Mouse (Mus musculus): Measurements from ENCODE around the gene Ttc12.

Ttc12 gene

DNA sequence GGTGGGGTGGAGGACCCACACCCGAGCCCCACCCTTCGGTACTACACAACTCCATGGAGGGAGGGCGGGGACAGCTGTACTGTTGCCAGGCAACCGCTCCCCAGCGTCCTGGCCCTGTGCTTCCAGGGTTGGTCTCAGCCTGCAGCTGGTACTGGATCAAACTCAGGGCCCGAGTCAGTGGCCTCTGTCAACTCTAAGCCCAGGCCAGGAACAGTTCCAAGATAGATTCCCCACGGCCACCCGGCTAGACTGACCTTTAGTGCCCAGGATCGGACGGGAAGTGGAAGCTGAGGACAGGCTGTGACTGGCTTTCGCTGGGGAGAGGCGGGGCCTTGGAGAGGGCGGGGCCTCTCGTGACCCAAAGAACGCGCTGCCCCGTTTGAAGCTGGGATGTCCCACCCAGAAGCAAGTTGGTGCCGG lies at the start of gene Ttc12:
TSS of gene Ttc12 (minus strand) at position 334 of the 420 bp plus-strand sequence.
- peak; percentile 88 for DNase-seq (ENCODE audit: low spot score)

DNA sequence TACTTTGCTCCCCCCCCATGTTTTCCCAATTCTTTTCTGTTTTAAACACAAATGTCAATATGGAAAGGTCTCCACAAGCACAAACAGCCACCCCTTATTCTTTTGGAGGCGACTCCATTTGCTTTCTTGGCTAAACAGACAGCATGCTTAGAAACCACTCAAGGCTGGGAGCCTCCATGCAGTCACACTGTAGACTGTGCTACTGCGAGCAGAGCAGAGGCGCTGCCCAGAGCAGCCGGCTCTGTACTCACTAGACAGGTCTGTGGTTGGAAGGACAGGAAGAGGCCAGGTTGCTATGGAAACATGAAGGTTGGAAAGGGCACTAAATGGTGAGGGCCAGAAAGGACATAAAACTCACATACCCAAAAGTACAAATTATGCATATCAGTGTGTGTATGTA lies 48.9 kb upstream of the Ttc12 start:
- peak; percentile 53 for DNase-seq (ENCODE audit: low spot score)

DNA sequence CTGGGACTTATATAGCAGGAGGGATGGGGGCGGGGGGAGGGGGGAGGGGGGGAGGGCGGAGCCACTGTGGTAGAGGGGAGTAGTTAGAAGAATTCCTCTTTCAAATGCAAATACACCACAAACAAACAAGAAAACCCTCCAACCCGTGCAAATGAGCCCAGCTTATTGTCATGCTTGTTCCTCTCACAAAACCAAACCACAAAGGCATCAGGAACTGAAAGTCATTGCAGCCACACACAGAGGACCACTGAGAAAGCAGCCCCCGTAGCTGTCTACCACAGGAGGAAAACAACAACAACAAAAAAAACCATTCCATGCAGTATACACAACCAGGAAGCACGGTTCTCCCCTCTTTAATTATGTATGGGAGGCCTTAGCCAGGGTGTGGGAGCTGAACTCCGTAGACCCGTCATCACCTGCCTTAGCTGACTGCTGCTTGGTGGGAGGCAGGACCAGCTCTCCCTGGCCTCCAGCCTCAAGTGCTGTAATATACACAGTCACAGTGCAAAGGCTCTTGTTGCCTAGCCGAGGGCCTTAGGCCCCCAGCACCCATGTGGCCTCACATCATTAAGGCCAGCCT lies 48.0 kb upstream of the Ttc12 start:
- peak; percentile 27 for DNase-seq (ENCODE audit: low spot score)

DNA sequence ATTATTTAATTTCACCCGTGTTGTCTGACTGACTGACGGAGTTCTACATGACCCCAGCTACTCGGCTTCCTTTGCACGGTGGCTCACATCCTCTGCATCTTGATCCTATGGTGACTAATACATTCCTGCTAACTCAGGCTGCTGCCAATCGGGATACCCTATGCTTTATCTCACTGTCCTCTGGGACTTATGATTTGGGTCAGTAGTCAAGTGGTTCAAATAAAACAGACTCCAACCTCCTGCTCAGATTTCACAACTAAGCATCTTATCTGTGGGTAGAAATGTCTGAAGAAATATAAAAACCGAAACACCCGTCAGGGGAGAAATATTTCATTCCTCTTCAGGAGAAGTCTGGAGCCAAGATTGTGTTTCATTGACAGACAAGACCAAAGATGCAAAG lies 47.4 kb upstream of the Ttc12 start:
- DNase-seq (ENCODE audit: low spot score), result no peak

DNA sequence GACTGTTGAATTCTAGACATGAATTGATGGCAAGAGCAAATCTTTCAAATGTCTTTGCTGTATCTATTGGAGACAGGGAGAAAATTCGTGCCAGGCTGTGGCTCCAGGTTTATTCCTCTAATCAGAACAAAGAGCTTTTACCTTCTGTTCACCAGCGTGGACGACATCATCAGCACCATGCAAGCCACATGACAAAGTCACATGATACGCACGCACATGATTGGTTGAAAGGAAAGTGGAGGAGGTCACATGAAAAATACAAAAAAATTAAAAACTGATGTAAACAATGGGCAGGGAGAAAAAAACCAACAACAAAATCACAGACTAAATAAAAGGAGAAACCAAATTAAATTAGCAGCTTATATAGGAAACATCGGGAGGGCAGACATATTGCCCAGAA lies 45.8 kb upstream of the Ttc12 start:
- no peak for DNase-seq (ENCODE audit: low spot score)

DNA sequence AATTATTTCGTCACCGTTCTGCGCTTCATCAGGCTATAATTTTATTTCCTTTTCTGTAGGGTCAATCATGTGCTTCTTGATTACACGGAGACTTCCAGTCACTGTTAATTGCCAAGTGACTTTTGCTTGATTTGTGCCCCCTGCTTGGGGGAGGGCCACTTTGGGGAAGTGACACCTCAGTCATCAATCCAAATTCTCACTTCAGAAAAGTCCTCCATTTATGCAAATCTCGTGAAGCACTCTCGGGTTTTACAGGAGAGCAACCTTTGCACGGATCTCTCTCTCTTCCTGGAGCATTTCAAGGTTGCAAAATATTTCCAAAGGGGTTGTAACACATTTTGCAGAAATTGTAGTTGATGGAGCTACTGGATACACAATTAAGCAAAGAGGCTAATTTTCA lies 45.2 kb upstream of the Ttc12 start:
- DNase-seq (ENCODE audit: low spot score), result no peak

DNA sequence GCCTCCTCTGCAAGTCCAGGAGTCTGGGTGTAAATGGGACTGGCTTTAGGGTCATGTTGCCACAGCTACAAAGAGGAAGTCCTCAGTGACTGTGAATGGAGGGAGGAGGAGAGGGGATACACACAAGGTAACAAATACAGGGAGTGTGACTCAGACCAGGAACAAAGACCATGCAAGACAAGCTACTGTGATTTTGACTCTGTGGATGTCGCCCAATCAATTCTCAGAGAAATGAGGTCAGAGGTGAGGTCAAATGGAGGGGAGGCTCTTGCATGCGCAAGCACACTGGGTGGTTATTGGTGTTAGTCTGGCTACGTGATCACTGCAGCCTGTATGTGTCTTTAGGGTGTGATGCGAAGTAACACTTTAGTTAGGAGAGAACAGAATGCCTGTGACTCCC lies 44.7 kb upstream of the Ttc12 start:
- DNase-seq (ENCODE audit: low spot score), result no peak

DNA sequence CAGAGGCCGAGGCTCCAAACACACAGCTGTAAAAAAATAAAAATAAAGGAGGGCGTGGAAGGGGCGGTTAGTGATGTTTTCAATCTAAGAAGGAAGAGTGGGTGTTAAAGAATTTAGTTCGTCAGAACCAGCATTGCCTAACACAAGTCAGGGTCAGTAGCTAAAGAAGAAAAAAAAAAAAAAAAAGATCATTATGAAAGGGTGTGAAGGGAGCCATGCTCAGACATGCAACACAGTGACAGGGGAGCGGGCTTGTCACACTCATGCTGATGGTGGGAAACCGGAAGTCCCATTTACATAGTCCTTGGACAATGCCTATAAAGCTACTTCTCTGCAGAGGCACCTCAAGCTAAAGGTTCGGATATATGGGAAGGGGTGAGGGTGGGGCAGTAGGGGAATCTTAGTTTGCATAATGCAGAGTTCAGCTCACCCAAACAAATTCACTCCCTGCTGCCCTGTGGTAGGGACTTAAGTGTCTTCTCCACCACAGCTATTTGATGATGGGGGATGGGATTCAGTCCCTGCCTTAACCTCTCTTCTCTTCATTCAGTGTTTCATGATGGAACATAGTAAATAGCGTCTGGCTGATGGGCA lies 43.4 kb upstream of the Ttc12 start:
- DNase-seq (ENCODE audit: low spot score), result no peak

DNA sequence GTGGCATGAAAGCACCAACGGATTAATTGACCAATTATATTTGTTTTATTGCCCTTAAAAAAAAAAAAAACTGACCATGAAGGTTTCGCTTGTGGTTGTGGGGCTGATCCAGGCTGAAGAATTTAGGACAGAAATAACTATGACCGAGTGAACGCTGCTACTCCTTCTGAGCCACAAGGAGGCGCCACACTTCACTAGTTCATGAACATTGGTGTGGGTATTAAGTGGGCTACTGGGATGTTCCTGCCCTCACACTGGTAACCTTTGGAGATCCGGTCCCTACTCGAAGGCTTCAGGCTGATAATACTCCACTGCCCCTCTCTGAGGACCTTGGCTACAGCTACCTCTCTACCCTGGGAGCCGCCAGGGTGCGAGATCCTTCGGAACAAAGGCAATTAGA lies 42.9 kb upstream of the Ttc12 start:
- DNase-seq (ENCODE audit: low spot score), result peak; percentile 80

DNA sequence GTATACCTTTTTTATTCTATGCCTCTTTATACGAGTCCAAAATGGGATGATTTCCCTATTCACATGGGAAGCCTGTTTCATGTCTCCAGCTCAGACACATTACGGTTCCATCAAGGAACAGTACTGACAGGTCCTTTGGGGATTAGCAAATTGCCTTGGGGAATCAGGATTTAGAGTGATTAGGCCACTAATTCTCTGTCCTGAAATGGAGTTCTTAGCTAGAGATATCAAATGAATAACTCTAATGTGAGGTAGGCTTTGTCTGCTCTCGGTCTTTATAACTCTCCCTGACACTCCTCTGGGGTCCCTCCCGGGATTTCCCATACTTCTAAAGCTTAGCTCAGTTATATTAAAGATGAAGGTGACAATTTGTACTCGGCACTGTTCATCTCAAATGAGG lies 42.0 kb upstream of the Ttc12 start:
- DNase-seq (ENCODE audit: low spot score), result no peak

DNA sequence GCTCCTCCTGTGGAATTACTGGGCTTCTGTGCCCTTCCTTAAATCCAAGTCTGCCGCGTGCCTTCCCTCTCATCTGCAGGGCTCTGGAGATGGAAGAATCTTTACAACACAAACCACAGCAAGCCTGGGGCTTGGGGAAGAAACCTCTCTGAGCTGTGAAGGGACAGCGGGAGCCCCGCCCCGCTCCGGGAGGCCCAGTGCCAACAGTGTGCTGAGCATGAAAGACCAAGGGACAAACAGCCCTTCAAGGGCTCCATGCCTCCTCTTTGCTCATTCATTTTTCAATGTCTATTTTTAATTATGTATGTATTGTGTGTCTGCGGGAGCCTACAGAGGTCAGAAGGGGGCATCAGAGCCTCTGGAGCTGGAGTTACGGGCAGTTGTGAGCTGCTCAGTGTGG lies 41.3 kb upstream of the Ttc12 start:
- DNase-seq (ENCODE audit: low spot score), result no peak

DNA sequence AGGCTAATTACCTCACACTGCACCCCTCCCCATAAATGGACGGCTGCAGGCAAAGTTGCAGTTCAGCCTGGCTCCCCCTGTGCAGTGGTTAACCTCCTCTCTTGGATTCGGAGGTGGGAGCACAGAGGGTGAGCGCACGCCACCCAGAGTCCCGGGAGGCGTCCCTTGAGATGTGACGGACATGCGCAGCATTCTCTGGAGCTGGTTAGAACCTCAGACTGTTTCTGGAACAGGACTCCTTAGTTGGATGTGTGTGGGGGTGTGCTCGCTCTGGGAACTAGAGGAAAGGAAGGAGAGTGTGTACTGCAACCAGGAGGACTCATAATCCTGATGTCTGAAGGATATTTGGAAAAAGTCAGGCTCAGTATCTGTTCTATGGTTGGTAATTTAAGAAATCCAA lies 38.7 kb upstream of the Ttc12 start:
- DNase-seq (ENCODE audit: low spot score), result no peak

DNA sequence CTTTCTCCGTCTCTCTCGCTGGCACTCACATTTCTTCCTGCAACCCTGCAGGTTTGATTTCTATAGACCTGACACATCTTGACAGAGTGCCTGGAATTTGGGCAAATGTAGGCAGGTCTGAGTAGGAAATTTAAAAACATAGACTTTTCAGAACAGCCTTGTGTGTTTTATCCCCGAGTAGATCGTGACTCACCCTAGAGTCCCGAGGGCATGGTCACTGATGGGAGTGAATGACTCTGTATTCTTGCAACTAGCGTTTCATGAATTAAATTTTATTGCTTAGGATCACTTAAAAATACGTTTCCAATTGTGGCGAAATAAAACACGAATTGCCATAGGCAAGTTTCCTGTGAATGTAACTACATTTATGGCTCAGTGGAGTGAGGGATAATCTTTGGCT lies 37.9 kb upstream of the Ttc12 start:
- DNase-seq (ENCODE audit: low spot score), result no peak

DNA sequence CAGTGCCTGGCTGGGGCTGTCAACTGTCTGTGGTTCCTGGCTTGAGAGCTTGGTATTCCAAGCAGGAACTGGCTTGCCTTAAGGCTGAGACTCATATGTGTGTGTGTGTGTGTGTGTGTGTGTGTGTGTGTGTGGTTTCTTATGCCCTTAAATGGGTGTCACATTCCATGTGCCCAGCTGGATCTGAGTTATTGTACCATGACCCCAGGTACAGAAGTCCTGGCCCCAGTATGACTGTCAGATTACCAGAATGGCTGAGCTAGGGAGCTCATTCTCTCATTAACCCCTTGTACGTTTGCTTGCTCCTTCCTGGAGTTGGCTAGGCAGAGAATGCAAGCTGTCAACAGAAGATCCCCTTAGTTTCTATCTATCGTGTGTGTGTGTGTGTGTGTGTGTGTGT lies 28.3 kb upstream of the Ttc12 start:
- DNase-seq (ENCODE audit: low spot score), result no peak

DNA sequence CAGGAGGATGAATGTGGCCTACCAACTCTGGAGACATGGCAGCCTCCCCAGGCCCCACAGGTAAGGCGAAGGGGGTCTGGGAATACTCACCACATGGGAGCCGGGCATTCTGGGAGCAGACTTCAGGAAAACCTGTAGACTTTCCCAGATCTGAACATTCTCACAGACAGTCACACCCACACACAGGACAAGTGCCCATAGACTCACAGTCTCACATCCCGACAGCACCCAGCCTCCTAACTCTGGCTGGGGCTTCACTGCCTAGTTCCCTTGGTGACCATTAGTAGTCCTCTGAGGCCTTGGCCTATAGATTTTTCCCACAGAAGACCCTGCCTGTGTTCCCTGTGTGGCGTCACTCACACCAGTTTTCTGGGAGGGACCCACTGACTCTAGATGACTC lies 24.6 kb upstream of the Ttc12 start:
- DNase-seq (ENCODE audit: low spot score), result no peak

DNA sequence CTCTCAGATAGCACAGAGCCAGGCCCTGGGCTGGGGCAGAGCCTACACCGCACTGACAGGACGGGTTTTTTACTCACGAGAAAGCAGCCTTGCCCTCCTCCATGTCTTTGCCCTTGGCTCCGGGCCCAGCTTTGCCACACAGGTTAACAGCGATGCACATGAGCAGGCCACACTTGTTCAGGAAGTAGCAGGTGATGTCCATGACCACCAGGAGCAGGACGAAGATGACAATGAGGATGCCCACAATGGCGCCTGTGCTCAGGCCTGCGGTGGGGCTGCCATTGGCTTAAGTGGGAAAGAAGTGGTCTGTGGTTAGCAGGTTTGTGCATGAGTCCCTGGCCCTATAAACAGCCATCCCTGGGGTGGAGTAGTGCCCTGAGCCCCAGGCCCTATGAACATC lies 23.6 kb upstream of the Ttc12 start:
- DNase-seq (ENCODE audit: low spot score), result no peak

DNA sequence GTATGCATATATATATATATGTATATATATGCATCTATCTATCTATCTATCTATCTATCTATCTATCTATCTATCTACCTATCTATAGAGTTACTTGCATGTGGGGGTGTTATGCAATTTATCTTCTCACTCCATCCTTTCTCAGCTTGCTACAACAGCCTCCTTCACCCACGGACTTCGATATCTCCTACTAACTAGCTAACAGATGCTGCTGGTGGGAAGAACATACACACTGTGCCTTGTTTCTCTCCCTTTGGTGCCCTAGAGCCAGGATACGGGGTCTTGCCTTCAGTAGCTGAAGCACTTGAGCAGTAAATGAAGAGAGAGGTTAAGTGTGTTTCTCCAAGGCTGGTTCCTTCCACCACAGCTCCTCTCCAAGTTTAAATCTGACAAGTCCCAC lies 23.1 kb upstream of the Ttc12 start:
- no peak for DNase-seq (ENCODE audit: low spot score)

DNA sequence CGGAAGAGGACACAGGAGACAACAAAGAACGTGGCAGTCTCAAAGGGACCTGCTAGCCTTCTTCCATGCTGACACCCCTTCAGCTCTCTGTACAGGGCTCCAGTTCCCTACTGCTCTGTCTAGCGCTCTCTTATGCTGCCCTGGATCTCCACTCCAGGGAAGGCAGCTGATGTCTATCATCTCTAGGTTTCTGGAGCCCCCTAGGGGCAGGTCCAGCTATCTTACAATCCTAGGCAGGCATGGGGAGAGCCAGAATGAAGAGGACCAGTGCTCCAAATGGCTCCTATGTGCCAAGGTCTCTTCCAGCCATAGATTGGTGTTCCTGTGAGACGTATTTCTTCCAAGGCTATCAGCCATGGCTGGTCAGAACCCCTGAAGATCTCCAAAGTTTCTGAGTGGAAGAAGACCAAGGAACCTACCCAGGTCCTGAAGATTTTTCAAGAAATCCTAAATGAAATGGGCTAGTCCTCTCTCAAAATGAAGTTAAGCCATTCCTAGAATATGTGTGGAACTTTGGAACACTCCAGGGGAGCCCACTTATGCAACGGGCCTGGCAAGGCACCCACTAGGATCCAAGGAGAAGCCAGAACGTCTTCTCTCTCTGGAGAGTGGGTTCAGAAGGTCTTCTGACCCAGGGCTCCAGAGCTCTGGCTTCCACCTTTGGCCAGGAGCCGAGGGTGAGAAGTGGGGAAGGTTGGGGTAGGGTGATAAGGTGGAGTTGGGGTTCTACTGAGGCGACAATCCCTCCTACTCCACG lies 22.0 kb upstream of the Ttc12 start:
- DNase-seq (ENCODE audit: low spot score), result no peak

DNA sequence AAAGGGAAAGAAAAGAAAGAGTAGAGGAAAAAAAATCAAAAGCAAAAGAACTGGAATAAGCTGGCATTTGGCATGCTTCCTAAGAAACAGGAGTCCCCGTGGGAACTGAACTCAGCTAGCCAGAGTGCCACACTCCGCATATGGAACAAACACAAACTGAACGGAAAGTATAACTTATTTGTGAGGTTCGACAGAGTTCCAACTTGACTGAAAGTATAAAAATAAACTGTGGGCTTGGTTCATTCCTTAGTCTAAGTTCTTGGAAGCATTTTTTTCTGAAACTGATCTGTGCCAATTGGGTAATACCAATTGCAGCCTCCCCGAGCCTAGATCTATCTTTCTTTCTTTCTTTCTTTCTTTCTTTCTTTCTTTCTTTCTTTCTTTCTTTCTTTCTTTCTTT lies 18.6 kb upstream of the Ttc12 start:
- DNase-seq (ENCODE audit: low spot score), result no peak

DNA sequence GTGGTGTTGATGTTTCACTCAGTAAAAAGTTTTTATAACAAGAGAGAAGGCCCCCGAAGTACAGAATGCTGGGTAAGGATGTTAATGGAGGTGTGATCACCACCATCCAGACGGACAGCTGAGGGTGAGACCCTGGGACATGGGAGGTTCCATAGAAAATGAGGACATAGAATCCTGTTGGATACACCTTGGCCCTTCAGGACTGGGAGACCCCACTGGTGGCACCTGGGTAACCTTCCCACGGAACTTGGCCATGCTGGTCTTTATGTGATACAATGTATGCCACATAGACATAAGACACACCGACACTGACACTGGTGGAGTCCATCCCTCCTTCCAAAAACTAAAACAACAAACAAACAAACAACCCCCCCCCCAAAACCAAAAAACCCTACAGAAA lies 16.2 kb upstream of the Ttc12 start:
- DNase-seq (ENCODE audit: low spot score), result no peak

DNA sequence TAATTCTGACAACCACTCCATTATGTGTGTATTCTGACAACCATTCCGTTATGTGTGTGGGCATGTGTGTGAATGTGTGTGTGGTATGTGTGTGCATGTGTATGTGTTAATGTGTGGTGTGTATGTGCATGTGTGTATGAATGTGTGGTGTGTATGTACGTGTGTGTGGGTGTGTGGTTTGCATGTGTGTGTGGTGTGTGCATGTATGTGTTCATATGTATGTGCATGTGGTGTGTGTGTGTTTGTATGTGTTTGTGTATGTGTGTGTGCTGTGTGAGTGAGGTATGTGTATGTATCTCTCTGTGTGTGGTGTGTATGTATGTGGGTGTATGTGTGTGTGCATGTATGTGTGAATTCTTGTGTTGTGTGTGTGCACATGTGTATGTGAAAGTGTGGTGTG lies 13.9 kb upstream of the Ttc12 start:
- no peak for DNase-seq (ENCODE audit: low spot score)

DNA sequence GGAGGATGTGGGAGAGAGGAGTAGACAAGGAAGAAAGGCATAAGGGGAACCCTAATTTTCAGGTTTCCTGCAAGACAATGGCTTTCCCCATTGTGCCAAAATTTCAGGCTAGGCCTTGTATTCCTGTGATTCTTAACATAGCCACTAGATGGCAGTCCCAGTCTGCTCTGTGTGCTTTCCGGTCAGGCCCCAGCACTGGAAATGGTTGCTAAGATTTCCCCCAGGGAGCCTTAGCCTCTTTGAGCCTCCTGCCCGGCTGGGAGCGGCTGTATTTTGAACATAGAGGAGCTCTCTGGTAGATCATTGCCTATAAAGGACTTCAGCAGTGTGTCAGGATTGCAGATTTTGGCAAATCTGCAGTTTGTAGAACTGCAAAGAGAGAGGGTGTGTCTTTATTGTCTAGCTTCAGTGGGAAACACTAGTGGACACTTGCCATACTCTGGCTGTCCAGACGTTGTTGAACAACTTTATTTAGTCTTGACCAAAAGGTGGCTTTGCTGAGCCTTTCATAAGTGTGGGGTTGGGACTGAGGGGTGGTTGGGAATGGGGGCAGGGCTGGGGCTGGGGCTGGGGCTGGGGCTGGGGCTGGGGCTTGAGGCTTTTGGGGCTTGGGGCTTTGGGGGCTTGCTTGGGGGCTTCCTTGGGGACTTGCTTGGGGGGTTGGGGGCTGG lies 8.1 kb upstream of the Ttc12 start:
- peak; percentile 88 for DNase-seq (ENCODE audit: low spot score)

DNA sequence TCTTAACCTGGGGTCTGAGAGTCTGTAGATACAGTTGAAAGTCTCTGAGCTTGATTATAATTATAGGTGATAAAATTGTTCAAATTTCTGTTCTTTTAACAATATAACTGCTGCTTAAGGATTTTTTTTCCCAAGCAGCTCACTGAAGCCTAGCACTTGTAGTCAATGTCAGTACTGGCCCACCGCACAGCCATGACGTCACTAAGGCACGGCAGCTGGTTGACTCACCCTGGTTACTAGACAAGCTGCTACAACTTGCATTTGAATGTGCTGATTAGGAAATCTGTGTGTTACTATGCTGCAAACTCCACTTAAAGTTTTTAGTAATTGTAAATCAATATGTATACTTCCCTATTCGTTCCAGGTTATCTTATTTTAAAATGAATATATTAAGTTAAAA lies 4.6 kb upstream of the Ttc12 start:
- DNase-seq (ENCODE audit: low spot score), result no peak
